In the genomic region with DNA sequence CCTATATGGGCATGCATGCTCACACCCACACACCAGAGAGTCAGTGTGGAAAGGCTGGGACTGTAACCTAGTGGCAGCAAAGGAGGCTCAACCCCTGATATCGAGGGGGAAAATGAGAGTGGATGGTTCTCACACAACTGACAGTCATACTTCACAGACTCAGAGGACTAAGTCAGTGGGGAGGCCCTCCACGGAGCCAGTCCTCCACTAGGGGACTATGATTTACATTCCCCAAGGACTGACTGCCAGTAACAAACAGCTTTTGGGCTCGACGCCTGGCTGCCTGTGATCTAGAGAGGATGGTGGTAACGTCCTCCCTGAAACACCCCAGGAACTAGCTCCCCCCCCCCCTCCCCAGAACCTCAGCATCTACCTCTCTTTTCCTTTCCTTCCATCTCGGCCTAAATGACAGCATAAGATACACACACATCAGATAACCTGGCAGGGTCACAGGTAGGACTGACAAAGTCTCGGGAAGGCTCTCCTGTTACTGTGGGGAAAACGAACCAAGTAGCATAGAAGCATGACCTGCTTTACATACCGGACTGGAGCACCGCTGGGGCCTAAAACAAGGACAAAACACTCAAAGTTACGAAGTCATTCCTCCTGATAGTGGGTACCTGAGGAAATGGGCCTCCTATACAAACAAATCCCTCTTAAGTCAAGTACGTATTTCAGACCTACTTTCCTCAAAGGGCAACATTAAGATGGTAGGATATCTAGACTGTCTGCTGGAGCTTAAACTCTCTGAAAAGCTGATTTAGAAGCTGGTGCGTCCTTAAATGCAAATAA, we compare ENCODE assay signal across 8 mouse cellular contexts. TPM values are rescaled to one million over a fixed set of nuclear protein-coding genes. Genes with fewer than 3 reads are reported as not detected.
DNase-seq lines count a peak whose midpoint lies in the region; ATAC-seq lines count a peak whose summit lies in the region.

No protein-coding gene starts in this region.

- peak overlapping the region; percentile 76 for H3K4me2 ChIP-seq in limb, embryonic 15.5 days
- peak overlapping the region; percentile 69 for H3K4me2 ChIP-seq in neural tube, embryonic 12.5 days (replicated peaks)

- ATAC-seq in cerebellum, adult (ENCODE audit: insufficient number of reproducible peaks, low FRiP score, low TSS enrichment): 0 out of 2 replicates have a peak, but pooled peaks have one; percentile 1
- ATAC-seq in limb, embryonic 15.5 days (ENCODE audit: insufficient number of reproducible peaks, low FRiP score, low TSS enrichment, low read depth): no peak
- no peak for ATAC-seq in neural tube, embryonic 12.5 days (ENCODE audit: low FRiP score, low read depth)

- peak overlapping the region; percentile 68 for H3K9ac ChIP-seq in limb, embryonic 15.5 days
- peak overlapping the region; percentile 69 for H3K9ac ChIP-seq in neural tube, embryonic 12.5 days

- no peak for DNase-seq in cerebellum, postnatal 4 days (ENCODE audit: low spot score in 2 of 2)
- peak; percentile 21 for DNase-seq in thymus, postnatal 4 days
- DNase-seq in thymus, adult 18-20 months: no peak
- peak; percentile 29 to 43 for DNase-seq in heart, postnatal 10 days
- DNase-seq in spleen, postnatal 14 days (ENCODE audit: low spot score in 2 of 2): no peak

- peaks cover 8% of the 10 kb centered on the region; the same call in 1 of the 2 replicates for H3K36me3 ChIP-seq in limb, embryonic 15.5 days
- no peaks in the 10 kb centered on the region for H3K36me3 ChIP-seq in neural tube, embryonic 12.5 days

- WGBS in limb, embryonic 15.5 days: 36% methylated on average over 13 of the region's 13 CpGs
- WGBS in neural tube, embryonic 12.5 days: 50% methylated on average over 13 of the region's 13 CpGs

- peak overlapping the region; percentile 69 for H3K4me3 ChIP-seq in limb, embryonic 15.5 days
- peak overlapping the region; percentile 54 for H3K4me3 ChIP-seq in neural tube, embryonic 12.5 days

- intact Hi-C loops in heart, postnatal 10 days (cut with DNase I): no loop called here

- peaks cover 26% of the 10 kb centered on the region for H3K4me1 ChIP-seq in limb, embryonic 15.5 days
- H3K4me1 ChIP-seq in neural tube, embryonic 12.5 days: peaks cover 18% of the 10 kb centered on the region

- no peaks in the 10 kb centered on the region for H3K27me3 ChIP-seq in limb, embryonic 15.5 days
- no peaks in the 10 kb centered on the region for H3K27me3 ChIP-seq in neural tube, embryonic 12.5 days (replicated peaks)

- no peaks in the 10 kb centered on the region for H3K9me3 ChIP-seq in limb, embryonic 15.5 days
- H3K9me3 ChIP-seq in neural tube, embryonic 12.5 days: no peaks in the 10 kb centered on the region

- H3K27ac ChIP-seq in limb, embryonic 15.5 days: peak overlapping the region; percentile 58; the same call in 1 of the 2 replicates
- H3K27ac ChIP-seq in neural tube, embryonic 12.5 days: no peak overlapping the region

RNA-seq across cellular contexts. Expression of a gene that starts 0.9 kb away (rescaled TPM):
- total RNA-seq in heart, postnatal 10 days (2021): 10 to 100 TPM; 15.7 to 16.0 TPM
- 18.2 and 18.8 TPM in 2 replicates for polyA plus RNA-seq in limb, embryonic 15.5 days (2015; fragmentation: Nextera tagmentation; extraction: Ambion mirVana)
- 15.7 and 17.2 TPM in 2 replicates for polyA plus RNA-seq in neural tube, embryonic 12.5 days (2016; fragmentation: Nextera tagmentation; extraction: Ambion mirVana)

RNA-seq across cellular contexts. Expression of a gene that starts 1.0 kb away (rescaled TPM):
- 100 to 1,000 TPM; 141 to 152 TPM for total RNA-seq in heart, postnatal 10 days (2021)
- polyA plus RNA-seq in limb, embryonic 15.5 days (2015; fragmentation: Nextera tagmentation; extraction: Ambion mirVana): 16.3 and 17.3 TPM in 2 replicates
- 5.1 and 6.1 TPM in 2 replicates for polyA plus RNA-seq in neural tube, embryonic 12.5 days (2016; fragmentation: Nextera tagmentation; extraction: Ambion mirVana)

RNA-seq across cellular contexts. Expression of a gene that starts 19.5 kb away (rescaled TPM):
- 10 to 100 TPM; 44.5 to 45.4 TPM for total RNA-seq in heart, postnatal 10 days (2021)
- polyA plus RNA-seq in limb, embryonic 15.5 days (2015; fragmentation: Nextera tagmentation; extraction: Ambion mirVana): 25.6 and 25.8 TPM in 2 replicates
- polyA plus RNA-seq in neural tube, embryonic 12.5 days (2016; fragmentation: Nextera tagmentation; extraction: Ambion mirVana): 35.8 and 36.7 TPM in 2 replicates

RNA-seq across cellular contexts. Expression of a gene that starts 53.1 kb away (rescaled TPM):
- 10 to 100 TPM; 11.5 to 13.1 TPM for total RNA-seq in heart, postnatal 10 days (2021)
- 123 and 127 TPM in 2 replicates for polyA plus RNA-seq in limb, embryonic 15.5 days (2015; fragmentation: Nextera tagmentation; extraction: Ambion mirVana)
- polyA plus RNA-seq in neural tube, embryonic 12.5 days (2016; fragmentation: Nextera tagmentation; extraction: Ambion mirVana): 11.6 and 13.7 TPM in 2 replicates

Comparison
In these comparisons a context has a peak if more than half of its experiments do, and no peak if none do; other contexts are left out.
1. DNase-seq: peak in thymus, postnatal 4 days (single experiment) and heart, postnatal 10 days (2 of 2); none in cerebellum, postnatal 4 days (0 of 2), thymus, adult 18-20 months (0 of 2) and spleen, postnatal 14 days (0 of 2).